Mouse (Mus musculus) myocyte (in vitro differentiated cells): ENCODE results near the gene Snx8. TPM values are rescaled to one million over a fixed set of nuclear protein-coding genes. Genes with fewer than 3 reads are reported as not detected.

Source experiments
- H3K27me3 ChIP-seq: one replicate; pipeline ENCODE4 v1.6.1; 2011; ENCODE audit not compliant: control insufficient read depth, insufficient read depth, insufficient read length
- H3K36me3 ChIP-seq: one replicate; pipeline ENCODE4 v1.6.1; 2011; ENCODE audit not compliant: control insufficient read depth, insufficient read depth
- H3K4me2 ChIP-seq: one replicate; pipeline ENCODE4 v1.6.1; 2011; ENCODE audit warnings: low read depth, control low read depth
- H3K4me3 ChIP-seq: one replicate; pipeline ENCODE4 v1.5.1; 2011; ENCODE audit warnings: mild to moderate bottlenecking, control low read depth, moderate library complexity
- H3K79me2 ChIP-seq: one replicate; pipeline ENCODE4 v1.6.1; 2011; ENCODE audit not compliant: control insufficient read depth, insufficient read depth
- H3ac ChIP-seq: one replicate; pipeline ENCODE4 v1.6.1; 2011; ENCODE audit not compliant: control insufficient read depth, insufficient read length
- CEBPB ChIP-seq: IDR thresholded peaks from 2 replicates; pipeline ENCODE4 v1.6.1; 2011; ENCODE audit warnings: mild to moderate bottlenecking, moderate library complexity; ENCODE audit not compliant: poor library complexity, insufficient read depth, severe bottlenecking
- E2F4 ChIP-seq: IDR thresholded peaks from one replicate; pipeline ENCODE4 v1.6.1; 2011; ENCODE audit warnings: mild to moderate bottlenecking, control low read depth, moderate library complexity; ENCODE audit not compliant: insufficient read depth
- MAX ChIP-seq: IDR thresholded peaks from one replicate; pipeline ENCODE4 v1.6.1; 2011; ENCODE audit warnings: low read depth, mild to moderate bottlenecking, control low read depth
- MYOD1 ChIP-seq, 3 experiments: IDR thresholded peaks; one replicate each; pipeline ENCODE4 v1.6.1; 2011; ENCODE audit warnings: control low read depth in 2 of 3, low read depth in 2 of 3, mild to moderate bottlenecking in 2 of 3, moderate library complexity in 1 of 3; ENCODE audit not compliant: insufficient read length in 2 of 3, control insufficient read depth in 1 of 3
- MYOG ChIP-seq, 3 experiments: IDR thresholded peaks; one replicate each; pipeline ENCODE4 v1.6.1; 2011; ENCODE audit warnings: control low read depth in 2 of 3, low read depth in 2 of 3, mild to moderate bottlenecking in 2 of 3; ENCODE audit not compliant: insufficient read length in 2 of 3, control insufficient read depth in 1 of 3, insufficient read depth in 1 of 3
- POLR2A ChIP-seq: IDR thresholded peaks from one replicate; pipeline ENCODE4 v1.6.1; 2011; ENCODE audit warnings: low read depth, mild to moderate bottlenecking, control low read depth, moderate library complexity; ENCODE audit not compliant: insufficient read length
- POLR2AphosphoS2 ChIP-seq: IDR thresholded peaks from one replicate; pipeline ENCODE4 v1.6.1; 2011; ENCODE audit warnings: low read depth, control low read depth; ENCODE audit not compliant: insufficient read length
- REST ChIP-seq: IDR thresholded peaks from one replicate; pipeline ENCODE4 v1.6.1; 2011; ENCODE audit warnings: mild to moderate bottlenecking, control low read depth, moderate library complexity; ENCODE audit not compliant: insufficient read depth, insufficient read length
- SRF ChIP-seq: IDR thresholded peaks from one replicate; pipeline ENCODE4 v1.6.1; 2011; ENCODE audit warnings: low read depth; ENCODE audit not compliant: control insufficient read depth, insufficient read length
- TCF12 ChIP-seq: IDR thresholded peaks from one replicate; pipeline ENCODE4 v1.6.1; 2011; ENCODE audit warnings: mild to moderate bottlenecking, control low read depth; ENCODE audit not compliant: poor library complexity, insufficient read depth, severe bottlenecking
- TCF3 ChIP-seq: IDR thresholded peaks from one replicate; pipeline ENCODE4 v1.6.1; 2011; ENCODE audit warnings: low read depth, control low read depth; ENCODE audit not compliant: insufficient read length
- USF1 ChIP-seq: IDR thresholded peaks from one replicate; pipeline ENCODE4 v1.6.1; 2011; ENCODE audit warnings: low read depth, mild to moderate bottlenecking, control low read depth, moderate library complexity
- polyA plus RNA-seq: library from polyadenylated mRNA; unstranded; fragments of >200 nt; fragmentation: generic; extraction: Trizol; gene quantifications from one replicate; pipeline ENCODE4 v1.2.1, GENCODE M21; 2012; ENCODE audit warnings: missing spikeins

Snx8 gene
- polyA plus RNA-seq, 1 experiment = 50.5 TPM

DNA sequence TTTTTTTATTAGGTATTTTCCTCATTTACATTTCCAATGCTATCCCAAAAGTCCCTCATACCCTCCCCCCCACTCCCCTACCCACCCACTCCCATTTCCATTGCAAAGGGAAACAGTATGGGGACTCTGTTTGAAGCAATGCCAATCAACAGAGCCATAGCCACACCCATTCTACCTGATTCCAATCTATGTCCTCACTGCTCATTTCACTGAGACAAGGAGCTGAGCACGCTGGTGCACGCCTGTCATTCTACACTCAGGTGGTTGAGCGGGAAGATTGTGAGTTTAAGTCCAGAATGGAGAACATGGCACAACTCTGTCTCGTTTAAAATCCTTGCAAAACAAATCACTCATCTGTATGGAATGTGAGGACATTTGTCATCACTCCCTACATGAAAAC is 56.5 kb downstream of the Snx8 start:
- H3K27me3 ChIP-seq = no peaks in the 10 kb centered on the region
- H3K79me2 ChIP-seq = no peaks in the 10 kb centered on the region
- peak overlapping the region; percentile 59 for H3K4me3 ChIP-seq
- H3K4me2 ChIP-seq = no peak overlapping the region
- TF ChIP-seq SRF (no peak), CEBPB (no peak), REST (no peak), POLR2AphosphoS2 (no peak), TCF3 (no peak), MYOG (IDR thresholded peaks at IDR 0.05; ENCODE audit: control insufficient read depth in 1 of 3, insufficient read depth in 1 of 3, insufficient read length in 2 of 3, low read depth in 2 of 3) (no peak), USF1 (no peak), E2F4 (no peak)
- peaks cover 6% of the 10 kb centered on the region for H3K36me3 ChIP-seq
- H3ac ChIP-seq = no peak overlapping the region

DNA sequence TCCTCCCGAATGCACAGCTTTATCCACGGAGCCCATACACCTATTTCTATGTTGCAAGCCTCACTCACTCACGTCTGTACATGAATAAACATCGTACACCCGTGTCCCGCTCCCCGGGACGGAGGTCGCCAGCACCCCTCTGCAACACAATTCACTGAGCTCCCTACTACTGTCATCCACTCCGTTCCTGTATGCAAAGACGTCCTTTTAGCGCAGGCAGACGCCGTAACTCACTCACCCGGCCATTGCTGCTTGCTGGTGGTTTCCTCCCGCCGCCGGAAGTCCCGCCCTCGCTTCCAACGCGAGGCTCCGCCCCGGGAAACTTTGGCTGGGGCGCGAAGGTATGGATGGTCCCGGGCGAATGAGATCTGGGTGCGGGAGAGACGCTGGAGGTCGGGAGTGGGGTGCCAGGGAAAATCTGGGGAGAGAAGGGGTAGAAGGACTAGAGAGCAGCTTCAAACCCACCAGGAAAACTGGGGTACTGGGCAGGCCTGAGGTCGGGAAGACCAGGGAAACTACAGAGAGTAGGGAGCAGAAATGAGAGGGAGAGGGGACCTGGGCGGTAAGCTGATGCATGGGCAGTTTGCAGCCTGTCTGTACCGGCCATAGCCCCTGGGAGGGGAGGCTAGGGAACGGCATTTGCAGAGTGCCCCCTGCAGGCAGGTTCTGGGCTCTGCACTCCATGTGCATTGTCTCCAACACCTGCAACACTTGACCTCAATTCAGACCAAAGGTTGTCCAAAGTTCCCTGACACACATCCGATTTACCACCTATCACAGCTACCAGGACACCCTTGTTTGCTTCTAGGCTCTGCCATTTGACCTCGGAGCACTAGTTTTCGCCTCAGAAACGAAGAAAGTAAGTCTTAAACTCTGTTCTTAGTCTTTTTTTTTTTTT is 57.2 kb downstream of the Snx8 start, which contains the start of gene Mrm2:
Gene Mrm2, minus strand, starts transcription at position 284 of the 898 bp plus-strand sequence.
- no peaks in the 10 kb centered on the region for H3K27me3 ChIP-seq
- TF ChIP-seq POLR2A (peak; percentile 83), MAX (no peak), POLR2AphosphoS2 (peak; percentile 91), E2F4 (peak; percentile 69)
- no peaks in the 10 kb centered on the region for H3K79me2 ChIP-seq
- H3K4me2 ChIP-seq = peak within 1 kb of the TSS; percentile 93
- peak within 1 kb of the TSS; percentile 59 for H3K4me3 ChIP-seq
- H3ac ChIP-seq = peak within 1 kb of the TSS; percentile 27
- peaks cover 6% of the 10 kb centered on the region for H3K36me3 ChIP-seq

GRCm38 (mm10) chr5:140324058-140324457 is 65.0 kb downstream of the Snx8 start:
- Histone ChIP-seq H3K36me3 (peaks cover 6% of the 10 kb centered on the region), H3ac (no peak overlapping the region), H3K4me2 (no peak overlapping the region), H3K4me3 (no peak overlapping the region), H3K27me3 (no peaks in the 10 kb centered on the region), H3K79me2 (peaks cover 26% of the 10 kb centered on the region)
- TF ChIP-seq E2F4 (no peak), SRF (no peak), MYOG (IDR thresholded peaks at IDR 0.05; ENCODE audit: control insufficient read depth in 1 of 3, insufficient read depth in 1 of 3, insufficient read length in 2 of 3, low read depth in 2 of 3) (no peak), MYOD1 (IDR thresholded peaks at IDR 0.05; ENCODE audit: control insufficient read depth in 1 of 3, insufficient read length in 2 of 3, low read depth in 2 of 3) (no peak), CEBPB (no peak), USF1 (no peak), POLR2AphosphoS2 (no peak), POLR2A (no peak), TCF12 (no peak), MAX (no peak), REST (no peak), TCF3 (no peak)

GRCm38 (mm10) chr5:140321756-140322575 is 67.1 kb downstream of the Snx8 start:
- Histone ChIP-seq H3ac (peak overlapping the region; percentile 94), H3K4me3 (peak overlapping the region; percentile 88), H3K79me2 (peaks cover 42% of the 10 kb centered on the region), H3K4me2 (peak overlapping the region; percentile 60), H3K36me3 (no peaks in the 10 kb centered on the region), H3K27me3 (no peaks in the 10 kb centered on the region)
- TF ChIP-seq MYOD1 (IDR thresholded peaks at IDR 0.05; ENCODE audit: control insufficient read depth in 1 of 3, insufficient read length in 2 of 3, low read depth in 2 of 3) (no peak), POLR2AphosphoS2 (no peak), USF1 (no peak), POLR2A (no peak), MAX (no peak)
